Mouse (Mus musculus): ENCODE results near the gene Hist1h1a. TPM values are rescaled to one million over a fixed set of nuclear protein-coding genes. Genes with fewer than 3 reads are reported as not detected.
"Not testable (repeated sequence)": the region's sequence is repeated elsewhere in the genome, so short reads cannot be mapped to it uniquely, and the experiment has no call there.

Gene Hist1h1a
- not detected in 2 replicates for polyA plus RNA-seq (2012; ENCODE audit: insufficient read depth, insufficient read length, low replicate concordance, missing spikeins)

- WGBS = 2% methylated on average over 34 of the region's 34 CpGs
- Histone ChIP-seq H3K4me1 (ENCODE audit: control insufficient read depth, insufficient read depth, low read length) (peaks cover 3% of the 10 kb centered on the region; the same call in 1 of the 2 replicates), H3K27ac (ENCODE audit: insufficient read depth, low read depth, low read length) (peak within 1 kb of the TSS; percentile 79), H3K4me3 (ENCODE audit: insufficient read depth, low read depth, low read length) (peak within 1 kb of the TSS; percentile 53)
- TF ChIP-seq CTCF (IDR thresholded peaks at IDR 0.05; ENCODE audit: insufficient read depth, low read depth, low read length) (no peak), POLR2A (IDR thresholded peaks at IDR 0.05; ENCODE audit: insufficient read depth, low read depth, low read length) (peak; percentile 77)
These were observed at the start of gene Hist1h1a for GRCm38 (mm10) chr13:23763586-23764323. Hist1h1a (plus strand) TSS chr13:23763666.

- 87% methylated on average over 5 of the region's 5 CpGs for WGBS
- no peak overlapping the region for H3K4me3 ChIP-seq (ENCODE audit: insufficient read depth, low read depth, low read length)
- no peak overlapping the region for H3K27ac ChIP-seq (ENCODE audit: insufficient read depth, low read depth, low read length)
- H3K4me1 ChIP-seq (ENCODE audit: control insufficient read depth, insufficient read depth, low read length) = no peaks in the 10 kb centered on the region
- TF ChIP-seq CTCF (IDR thresholded peaks at IDR 0.05; ENCODE audit: insufficient read depth, low read depth, low read length) (no peak), POLR2A (IDR thresholded peaks at IDR 0.05; ENCODE audit: insufficient read depth, low read depth, low read length) (no peak)
These were observed 47.0 kb upstream of the Hist1h1a start for GRCm38 (mm10) chr13:23716261-23717042.

GRCm38 (mm10) chr13:23717176-23717575, 46.3 kb upstream of the Hist1h1a start:
- WGBS = 64% methylated on average over 11 of the region's 11 CpGs
- Histone ChIP-seq H3K4me3 (ENCODE audit: insufficient read depth, low read depth, low read length) (no peak overlapping the region), H3K27ac (ENCODE audit: insufficient read depth, low read depth, low read length) (no peak overlapping the region), H3K4me1 (ENCODE audit: control insufficient read depth, insufficient read depth, low read length) (no peaks in the 10 kb centered on the region)
- no peak for TF ChIP-seq CTCF (IDR thresholded peaks at IDR 0.05; ENCODE audit: insufficient read depth, low read depth, low read length)
- TF ChIP-seq POLR2A (IDR thresholded peaks at IDR 0.05; ENCODE audit: insufficient read depth, low read depth, low read length) = no peak

GRCm38 (mm10) chr13:23717593-23718245, 45.7 kb upstream of the Hist1h1a start:
- H3K4me1 ChIP-seq (ENCODE audit: control insufficient read depth, insufficient read depth, low read length); H3K27ac ChIP-seq (ENCODE audit: insufficient read depth, low read depth, low read length); H3K4me3 ChIP-seq (ENCODE audit: insufficient read depth, low read depth, low read length): not testable (repeated sequence)
- WGBS = 23% methylated on average over 2 of the region's 2 CpGs

- H3K4me3 ChIP-seq (ENCODE audit: insufficient read depth, low read depth, low read length) = no peak overlapping the region
- no peaks in the 10 kb centered on the region for H3K4me1 ChIP-seq (ENCODE audit: control insufficient read depth, insufficient read depth, low read length)
- no peak for TF ChIP-seq CTCF (IDR thresholded peaks at IDR 0.05; ENCODE audit: insufficient read depth, low read depth, low read length)
- no peak for TF ChIP-seq POLR2A (IDR thresholded peaks at IDR 0.05; ENCODE audit: insufficient read depth, low read depth, low read length)
- 89% methylated on average over 4 of the region's 4 CpGs for WGBS
- H3K27ac ChIP-seq (ENCODE audit: insufficient read depth, low read depth, low read length) = no peak overlapping the region
These were observed 39.2 kb upstream of the Hist1h1a start for GRCm38 (mm10) chr13:23724239-23724638.

GRCm38 (mm10) chr13:23725213-23725612, 38.3 kb upstream of the Hist1h1a start:
- Histone ChIP-seq H3K4me1 (ENCODE audit: control insufficient read depth, insufficient read depth, low read length) (no peaks in the 10 kb centered on the region), H3K4me3 (ENCODE audit: insufficient read depth, low read depth, low read length) (no peak overlapping the region), H3K27ac (ENCODE audit: insufficient read depth, low read depth, low read length) (no peak overlapping the region)
- WGBS = 59% methylated on average over 1 of the region's 1 CpGs
- TF ChIP-seq CTCF (IDR thresholded peaks at IDR 0.05; ENCODE audit: insufficient read depth, low read depth, low read length) (no peak), POLR2A (IDR thresholded peaks at IDR 0.05; ENCODE audit: insufficient read depth, low read depth, low read length) (no peak)

GRCm38 (mm10) chr13:23728472-23729191, 34.8 kb upstream of the Hist1h1a start:
- no peaks in the 10 kb centered on the region for H3K4me1 ChIP-seq (ENCODE audit: control insufficient read depth, insufficient read depth, low read length)
- no peak overlapping the region for H3K27ac ChIP-seq (ENCODE audit: insufficient read depth, low read depth, low read length)
- H3K4me3 ChIP-seq (ENCODE audit: insufficient read depth, low read depth, low read length) = no peak overlapping the region
- TF ChIP-seq CTCF (IDR thresholded peaks at IDR 0.05; ENCODE audit: insufficient read depth, low read depth, low read length) (no peak), POLR2A (IDR thresholded peaks at IDR 0.05; ENCODE audit: insufficient read depth, low read depth, low read length) (no peak)
- WGBS = 83% methylated on average over 18 of the region's 18 CpGs

GRCm38 (mm10) chr13:23729192-23729525, 34.3 kb upstream of the Hist1h1a start:
- H3K4me3 ChIP-seq (ENCODE audit: insufficient read depth, low read depth, low read length) = no peak overlapping the region
- no peak overlapping the region for H3K27ac ChIP-seq (ENCODE audit: insufficient read depth, low read depth, low read length)
- TF ChIP-seq CTCF (IDR thresholded peaks at IDR 0.05; ENCODE audit: insufficient read depth, low read depth, low read length) (no peak), POLR2A (IDR thresholded peaks at IDR 0.05; ENCODE audit: insufficient read depth, low read depth, low read length) (no peak)
- no peaks in the 10 kb centered on the region for H3K4me1 ChIP-seq (ENCODE audit: control insufficient read depth, insufficient read depth, low read length)
- 71% methylated on average over 9 of the region's 9 CpGs for WGBS

Measured in olfactory bulb, adult 2 months (tissue).